Mouse (Mus musculus) brain, embryonic 18.5 days (tissue): ENCODE data around the gene Fign.

Experiments
- DNase-seq: peaks from one replicate; pipeline ENCODE4 v3.0.0-alpha.2; 2012; ENCODE audit warnings: low read depth, low spot score

Gene Fign

DNA sequence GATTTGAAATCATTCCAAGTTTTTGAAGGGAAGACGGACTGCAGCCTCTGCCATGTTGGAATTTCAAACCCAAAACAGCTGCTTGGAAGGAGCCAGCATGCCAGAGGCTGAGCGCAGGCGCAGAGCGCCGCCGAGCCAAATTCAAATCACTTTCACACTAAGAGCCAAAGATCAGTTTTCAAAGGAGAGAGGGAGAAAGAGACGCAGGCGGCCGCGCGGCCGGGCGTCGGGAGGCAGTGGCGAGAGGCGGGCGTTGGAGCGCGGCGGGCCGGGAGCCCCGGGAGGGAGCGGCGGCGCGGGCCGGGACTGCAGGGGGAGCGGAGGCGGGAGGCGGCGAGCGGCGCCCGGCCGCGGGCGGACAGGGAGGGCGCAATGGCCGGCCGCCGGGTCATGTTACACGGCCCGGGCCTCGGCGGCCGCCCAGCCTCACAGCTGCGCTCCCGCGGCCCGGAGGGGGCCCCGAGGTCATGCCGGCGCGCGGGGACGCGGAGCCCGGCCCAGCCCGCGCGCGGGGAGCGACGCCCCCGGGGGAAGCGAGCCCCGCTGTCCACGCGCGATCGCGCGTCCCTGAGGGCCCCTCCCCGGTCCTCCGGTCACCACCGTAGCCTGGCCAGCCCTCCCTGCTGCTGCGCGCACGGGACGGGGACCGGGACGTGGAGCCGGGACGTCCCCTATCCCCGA lies at the start of gene Fign:
Gene Fign, minus strand, starts transcription at position 102 of the 681 bp plus-strand sequence.
- DNase-seq, result no peak

DNA sequence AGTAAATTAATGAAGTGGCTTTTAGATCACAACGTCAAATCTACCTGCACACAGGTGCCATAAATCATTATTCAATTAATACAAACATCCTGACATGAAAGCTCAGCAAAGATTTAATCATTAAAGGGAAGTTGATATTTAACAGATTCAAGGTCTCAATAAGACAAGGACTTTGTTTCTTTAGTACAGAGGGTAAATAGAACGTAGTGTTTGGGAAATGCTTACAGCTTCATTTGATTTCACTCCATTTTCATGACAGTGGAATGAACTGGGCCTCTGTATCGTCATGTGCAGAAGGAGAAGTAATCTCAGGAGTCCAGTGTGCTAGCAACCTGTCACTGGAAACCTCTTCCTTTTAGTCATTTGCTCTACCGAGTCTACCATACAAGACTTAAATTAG lies 35.8 kb upstream of the Fign start:
- no peak for DNase-seq

DNA sequence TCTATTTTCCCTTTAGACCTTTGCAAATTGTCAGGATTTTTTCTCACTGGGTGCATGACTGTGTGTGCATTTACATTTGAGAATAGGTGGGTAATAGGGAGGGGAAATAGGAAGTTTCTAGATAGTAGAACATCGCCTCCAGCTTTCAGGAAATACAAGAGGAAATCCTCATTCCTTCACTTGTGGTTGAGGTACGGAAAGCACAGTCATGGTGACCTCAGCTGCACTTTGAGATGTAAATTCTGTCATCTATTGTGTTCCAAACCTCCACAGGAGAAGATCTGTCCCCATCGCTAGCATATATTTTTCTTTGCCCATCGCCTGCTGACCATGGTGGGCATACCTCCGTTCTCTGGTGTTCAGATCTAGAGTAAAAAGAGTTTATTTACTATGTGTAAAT lies 22.7 kb upstream of the Fign start:
- DNase-seq, result no peak

DNA sequence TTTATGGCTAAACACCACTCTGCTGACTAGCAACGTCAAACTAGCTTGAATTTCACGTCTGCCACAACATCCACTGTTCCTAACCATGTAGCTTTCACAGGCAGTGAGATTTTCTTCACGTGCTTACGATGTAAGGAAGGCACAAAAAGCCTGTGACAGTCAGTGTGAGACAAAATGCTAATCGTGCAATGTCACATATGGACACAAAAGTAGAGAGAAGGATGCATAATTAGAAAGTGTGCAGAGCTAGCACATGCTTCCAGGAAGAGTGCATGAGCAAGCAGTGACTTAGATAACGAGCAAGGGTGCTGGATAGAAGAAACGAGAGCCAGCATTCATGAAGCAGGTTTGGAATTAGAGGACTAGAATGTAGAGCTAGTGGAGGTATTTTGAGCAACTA lies 18.8 kb upstream of the Fign start:
- DNase-seq, result no peak

DNA sequence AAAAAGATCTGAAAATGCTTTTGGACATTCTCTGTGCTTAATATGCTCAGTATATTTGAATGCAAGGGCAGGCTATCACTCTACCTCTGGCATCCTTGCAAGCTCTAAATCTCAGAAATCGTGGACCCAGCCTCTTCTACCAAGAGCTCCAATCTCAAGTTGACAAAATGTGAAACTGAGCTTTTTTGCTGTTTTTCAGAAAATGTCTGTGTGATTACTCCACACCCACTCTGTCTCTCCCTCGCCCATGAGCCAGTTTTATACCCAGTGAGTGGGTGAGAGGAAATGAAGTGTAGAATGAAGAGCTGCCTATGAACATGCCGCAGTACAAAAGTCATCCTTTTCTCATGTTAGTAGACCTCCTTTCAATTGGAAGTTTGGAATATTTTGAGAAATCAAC lies 13.3 kb upstream of the Fign start:
- no peak for DNase-seq

DNA sequence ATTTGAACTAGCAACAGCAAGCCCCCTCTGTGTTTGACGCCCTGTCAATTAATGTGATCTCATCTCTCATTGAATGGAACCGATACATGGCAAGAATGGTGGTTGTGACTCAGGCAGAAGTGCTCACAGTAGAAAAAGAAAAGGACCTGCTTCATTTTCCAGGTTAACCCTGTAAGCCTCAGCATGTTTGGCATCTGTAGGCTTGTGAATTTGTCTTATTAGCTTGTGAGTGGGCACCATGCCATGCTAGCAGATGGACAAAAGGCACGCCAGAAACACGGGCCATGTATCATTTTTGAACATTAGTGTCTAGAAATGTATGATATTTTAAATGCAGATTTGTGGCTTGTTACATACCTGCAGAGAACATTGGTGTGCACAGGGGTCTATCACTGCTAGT lies 12.0 kb upstream of the Fign start:
- DNase-seq, result no peak

DNA sequence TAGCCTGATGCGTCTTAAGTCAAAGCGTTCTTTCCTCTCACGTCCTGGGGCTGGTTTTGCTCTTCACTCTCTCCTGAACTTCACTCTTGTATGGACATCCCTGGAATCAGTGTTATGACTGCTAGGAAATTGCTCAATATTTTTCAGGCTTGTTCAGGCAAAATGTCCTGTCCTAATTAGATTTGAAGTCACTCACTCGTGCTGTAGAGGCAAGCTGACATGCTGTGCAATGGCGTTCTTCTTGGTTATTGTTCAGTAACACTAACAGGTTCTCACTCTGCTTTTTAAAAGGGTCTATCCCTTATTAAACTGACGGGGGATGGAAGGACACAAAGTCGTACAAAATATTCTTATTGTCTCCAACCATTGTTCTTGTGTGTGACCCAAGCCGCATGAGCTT lies 10.2 kb upstream of the Fign start:
- DNase-seq, result no peak

DNA sequence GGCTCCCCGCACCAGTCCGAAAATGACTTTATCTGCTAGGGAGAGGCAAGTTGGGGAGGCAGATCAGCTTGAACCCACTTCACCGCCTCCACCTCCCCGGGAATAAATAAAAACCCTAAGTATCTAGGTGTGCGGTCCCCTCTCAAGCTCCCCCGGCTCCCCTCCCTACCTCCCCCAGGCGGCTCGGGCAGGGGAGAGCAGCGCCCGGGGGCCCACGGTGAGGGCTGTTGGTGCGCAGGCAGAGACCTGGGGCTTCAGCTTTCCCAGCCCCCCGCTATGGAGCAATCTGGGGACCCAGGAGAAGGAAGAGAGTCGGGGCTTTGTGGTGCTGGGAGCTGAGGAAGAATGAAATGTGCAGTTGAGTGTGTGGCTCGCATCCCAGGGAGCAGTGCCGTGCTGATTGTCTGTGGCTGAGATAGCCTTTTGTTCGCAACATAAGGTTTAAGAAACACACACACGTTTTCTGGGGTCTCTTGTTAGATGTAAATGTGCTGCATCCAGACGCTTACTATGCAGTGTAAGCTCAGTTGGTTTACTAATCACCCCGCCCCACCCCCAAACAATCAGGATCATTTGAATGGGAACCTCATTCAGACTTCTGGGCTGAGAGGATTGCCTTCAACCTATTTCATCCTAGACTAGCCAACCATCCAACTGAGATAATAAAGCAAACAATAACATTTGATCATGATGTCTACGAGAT lies 931 bp upstream of the Fign start:
- DNase-seq, result no peak

DNA sequence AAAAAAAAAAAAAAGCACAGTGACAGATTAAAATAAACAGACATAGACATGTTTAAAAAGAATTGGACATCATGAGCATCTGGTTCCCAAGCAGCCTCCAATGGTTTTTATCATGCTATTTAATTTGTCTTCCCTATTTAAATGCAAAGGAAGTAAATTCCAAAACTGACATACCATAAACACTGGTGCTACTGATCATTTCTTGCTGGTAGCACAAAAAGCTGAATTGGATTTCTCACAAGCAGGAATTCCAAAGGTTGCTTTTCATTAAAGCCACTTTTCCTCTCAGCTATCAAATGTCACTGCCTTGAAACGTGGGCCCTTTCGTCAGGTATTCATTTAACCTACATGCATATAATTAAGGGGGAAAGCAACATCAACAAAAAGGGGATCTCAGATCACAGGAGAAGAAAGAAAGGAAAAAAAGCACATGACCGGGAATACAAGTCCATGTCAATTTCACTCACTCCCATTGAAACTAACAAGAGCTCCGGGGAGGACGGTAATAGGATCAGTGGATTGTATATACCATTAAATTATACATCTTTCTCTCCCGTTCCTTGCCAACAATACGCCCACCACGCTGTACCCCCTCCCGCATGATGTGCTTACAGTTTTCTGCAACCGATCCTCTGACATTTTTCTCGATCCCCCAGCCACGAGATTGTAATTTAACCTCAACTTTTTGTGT lies 972 bp downstream of the Fign start:
- no peak for DNase-seq

DNA sequence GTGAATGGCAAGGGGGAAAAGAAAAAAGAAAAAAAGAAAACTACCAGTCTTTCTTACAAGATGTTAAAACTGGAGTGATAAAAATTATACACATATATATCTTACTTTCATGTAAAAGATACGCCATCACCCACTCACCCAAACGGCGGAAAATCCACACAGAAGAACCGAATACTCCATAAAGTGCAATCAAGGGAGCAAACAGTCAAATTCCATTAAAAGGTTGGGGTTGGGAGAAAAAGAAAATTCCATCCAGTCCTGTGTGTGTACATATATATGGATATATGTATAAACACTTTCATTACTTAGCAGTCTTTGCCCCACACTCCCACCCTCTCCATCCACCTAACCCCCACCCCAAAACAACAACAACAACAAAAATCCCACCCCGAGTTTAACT lies 1.7 kb downstream of the Fign start:
- DNase-seq, result no peak

DNA sequence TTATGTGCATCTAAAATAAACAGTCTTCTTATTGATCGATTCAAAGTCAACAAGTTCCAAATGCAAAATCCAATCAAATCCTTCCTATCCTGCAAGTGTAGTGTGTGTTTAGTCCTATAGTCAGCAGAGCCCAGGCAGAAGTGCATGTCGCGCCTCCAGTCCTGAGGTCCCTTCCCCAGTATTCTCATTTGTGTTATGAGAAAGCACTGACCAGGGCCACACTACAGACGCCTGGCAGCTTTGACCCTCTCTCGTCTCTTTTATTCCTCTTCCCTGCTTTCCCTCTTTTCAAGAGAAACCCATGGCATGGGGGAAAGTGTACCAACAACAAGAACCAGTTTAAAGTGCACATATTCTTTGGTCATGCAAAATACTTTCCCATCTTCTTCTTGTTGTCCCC lies 2.3 kb downstream of the Fign start:
- DNase-seq, result no peak

DNA sequence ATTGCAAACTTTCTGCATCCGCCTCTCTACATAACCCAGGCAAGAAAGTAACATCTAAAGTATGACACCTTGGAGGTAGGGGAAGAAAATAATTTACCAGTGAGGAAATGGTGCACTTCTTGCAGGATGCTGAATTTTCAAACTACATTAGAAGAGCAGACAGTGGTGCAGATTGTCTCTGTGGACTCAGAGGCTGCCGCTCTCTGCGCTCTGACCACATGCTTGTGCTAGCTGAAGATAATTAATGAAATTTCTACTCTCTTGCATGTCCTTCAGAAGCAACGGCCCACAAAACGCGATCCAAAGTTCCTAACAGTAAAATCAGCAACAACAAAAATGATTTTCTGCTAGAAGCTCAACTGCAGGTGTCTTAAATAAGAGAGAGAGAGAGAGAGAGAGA lies 4.8 kb downstream of the Fign start:
- no peak for DNase-seq

DNA sequence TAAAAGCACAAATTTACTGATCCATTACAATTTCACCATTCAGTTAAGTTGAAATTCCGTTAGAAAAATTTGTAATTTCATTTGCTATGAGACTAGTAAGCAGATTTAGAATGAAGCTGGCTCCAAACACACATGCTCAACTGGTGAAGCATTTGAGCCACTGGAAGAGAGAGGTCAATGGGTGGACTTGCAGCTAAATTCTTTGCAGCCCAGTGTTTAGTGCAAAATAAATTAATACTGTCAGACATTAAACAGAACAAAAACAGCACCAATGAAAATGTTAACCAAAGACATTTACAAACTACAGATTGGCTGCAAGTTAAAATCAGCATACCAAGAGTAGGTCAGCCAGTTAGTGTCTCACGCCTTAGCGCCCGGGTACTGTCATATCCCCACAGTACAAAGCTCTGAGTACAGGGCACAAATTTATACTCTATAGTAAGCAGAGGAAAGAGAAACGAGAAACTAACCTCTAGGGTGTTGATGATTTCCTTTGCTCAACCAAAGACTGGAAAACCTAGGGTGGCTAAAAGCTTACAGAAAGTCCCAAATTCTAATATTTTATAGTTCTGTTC lies 13.9 kb downstream of the Fign start:
- no peak for DNase-seq

DNA sequence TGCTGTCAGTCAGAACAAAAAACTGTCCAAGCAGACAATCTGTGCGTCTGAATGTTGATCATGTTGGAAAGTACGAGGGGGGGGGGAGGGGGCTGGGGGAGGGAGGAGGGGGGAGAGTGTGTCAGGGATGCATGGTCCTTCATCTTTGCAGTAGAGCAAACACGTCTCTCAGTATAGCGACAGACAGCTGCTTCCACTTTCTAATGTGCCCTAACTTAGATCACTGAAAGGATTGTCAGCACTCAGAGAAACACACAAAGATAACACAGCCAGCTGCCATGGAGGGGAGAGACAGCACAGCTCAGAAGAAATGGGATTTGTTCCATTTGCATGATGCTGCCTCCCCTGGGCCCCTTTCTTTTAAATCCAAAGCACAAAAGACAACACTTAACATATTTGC lies 18.1 kb downstream of the Fign start:
- DNase-seq, result no peak

DNA sequence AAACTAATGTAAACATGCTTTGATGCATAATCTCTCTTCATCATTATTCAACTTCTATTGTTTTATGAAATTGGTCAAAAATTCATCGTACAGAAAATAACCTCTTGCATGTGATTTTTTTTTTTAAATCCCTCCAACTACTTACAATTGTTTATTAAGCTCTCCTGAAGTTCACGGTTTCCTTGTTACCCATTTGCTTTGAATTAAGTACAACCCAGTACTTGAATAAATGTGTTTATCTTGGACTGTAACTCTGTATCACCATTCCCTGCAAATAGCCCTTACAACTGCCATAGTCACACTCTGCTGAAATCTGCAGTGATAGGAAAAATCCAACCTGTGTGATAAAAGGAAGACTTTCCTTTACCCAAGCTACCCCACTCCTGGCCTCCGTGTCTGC lies 19.3 kb downstream of the Fign start:
- DNase-seq, result no peak

DNA sequence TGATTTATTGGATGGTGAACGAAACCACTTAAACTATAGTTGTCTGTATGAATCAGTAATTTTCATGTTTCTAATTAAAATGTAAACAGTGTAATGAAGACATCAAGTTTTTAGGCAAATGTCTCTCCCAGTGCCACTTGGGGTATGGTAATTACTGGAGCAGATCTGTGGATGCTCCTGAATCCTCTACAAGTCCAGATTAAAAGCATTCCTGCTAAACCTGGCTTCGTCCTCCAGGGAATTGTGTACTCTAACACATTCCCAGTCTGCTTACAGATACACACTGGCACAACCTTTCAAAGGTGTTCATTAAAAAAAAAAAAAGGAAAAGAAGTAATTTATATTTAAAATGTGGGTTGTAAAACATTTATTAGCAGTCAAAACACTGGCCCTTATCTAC lies 20.0 kb downstream of the Fign start:
- no peak for DNase-seq

DNA sequence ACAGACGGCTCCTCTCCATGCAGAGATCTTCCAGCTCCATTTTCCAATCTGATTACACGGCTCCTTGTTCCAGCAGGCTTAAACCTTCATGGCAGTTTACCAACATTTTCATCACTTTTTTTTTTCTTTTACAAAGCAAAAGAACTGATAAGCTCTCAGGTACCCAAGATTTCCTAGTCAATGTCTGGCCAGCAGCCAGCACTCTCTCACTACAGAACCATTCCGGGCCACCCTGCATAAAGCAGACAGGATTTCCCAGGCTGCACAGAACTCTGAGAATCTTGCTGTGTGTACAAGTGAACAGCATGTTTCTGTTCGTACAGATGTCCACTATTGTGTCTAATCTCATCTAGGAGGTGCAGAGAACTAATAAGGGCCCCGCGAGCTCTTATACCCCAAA lies 22.0 kb downstream of the Fign start:
- no peak for DNase-seq

DNA sequence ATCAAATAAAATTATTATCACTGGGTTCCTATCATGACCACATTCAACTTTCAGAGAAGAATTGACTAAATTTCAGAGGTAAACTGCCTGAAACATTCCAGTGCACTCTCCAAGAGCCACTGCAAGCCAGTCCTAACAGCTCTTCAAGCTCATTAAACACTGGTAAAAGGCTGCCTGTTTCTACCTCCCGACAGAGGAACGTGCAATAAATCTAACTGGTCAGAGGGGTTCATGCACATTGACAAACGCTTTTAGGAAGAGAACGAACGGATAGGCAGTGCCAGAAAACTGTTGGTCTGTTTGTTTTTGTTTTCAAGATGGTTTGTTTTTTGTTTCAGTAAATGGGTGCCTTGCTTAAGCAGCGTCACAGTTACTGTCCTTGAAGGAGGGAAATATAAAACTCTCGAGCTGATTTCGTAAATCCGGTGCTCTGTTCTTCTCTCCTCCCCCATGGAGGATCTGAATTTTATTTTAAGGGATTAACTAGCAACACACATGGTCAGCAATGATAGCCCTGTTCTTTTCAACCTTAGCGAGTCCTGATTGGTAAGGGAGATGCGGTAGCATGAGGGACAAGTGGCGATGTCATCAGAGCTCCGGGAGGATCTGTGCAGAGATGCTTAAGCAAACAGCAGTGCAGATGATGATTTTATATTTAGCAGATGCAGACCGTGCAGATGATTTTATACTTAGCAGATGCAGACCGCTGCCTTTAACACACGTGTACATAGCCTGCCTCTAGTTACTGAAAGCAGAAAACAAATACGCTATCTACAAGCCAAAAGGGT lies 23.0 kb downstream of the Fign start:
- DNase-seq, result no peak

DNA sequence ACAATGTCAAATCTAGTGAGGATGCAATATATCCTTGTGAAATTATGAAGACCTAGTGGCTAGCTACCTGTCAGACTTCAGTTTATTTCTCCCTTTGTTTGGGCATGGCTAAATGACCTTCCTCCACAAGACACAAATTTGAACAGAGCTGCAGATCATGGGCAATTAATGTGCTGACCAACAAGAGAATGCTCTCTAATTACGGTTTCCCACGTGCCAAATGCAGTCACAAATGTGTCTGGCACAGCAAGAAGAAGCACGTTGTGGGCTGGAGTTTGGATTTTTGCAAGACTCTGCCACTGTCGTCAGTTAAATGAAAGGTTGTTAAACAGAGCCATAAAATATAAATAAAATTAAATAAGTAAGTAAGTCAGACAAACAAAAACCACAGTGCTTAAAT lies 25.7 kb downstream of the Fign start:
- no peak for DNase-seq

DNA sequence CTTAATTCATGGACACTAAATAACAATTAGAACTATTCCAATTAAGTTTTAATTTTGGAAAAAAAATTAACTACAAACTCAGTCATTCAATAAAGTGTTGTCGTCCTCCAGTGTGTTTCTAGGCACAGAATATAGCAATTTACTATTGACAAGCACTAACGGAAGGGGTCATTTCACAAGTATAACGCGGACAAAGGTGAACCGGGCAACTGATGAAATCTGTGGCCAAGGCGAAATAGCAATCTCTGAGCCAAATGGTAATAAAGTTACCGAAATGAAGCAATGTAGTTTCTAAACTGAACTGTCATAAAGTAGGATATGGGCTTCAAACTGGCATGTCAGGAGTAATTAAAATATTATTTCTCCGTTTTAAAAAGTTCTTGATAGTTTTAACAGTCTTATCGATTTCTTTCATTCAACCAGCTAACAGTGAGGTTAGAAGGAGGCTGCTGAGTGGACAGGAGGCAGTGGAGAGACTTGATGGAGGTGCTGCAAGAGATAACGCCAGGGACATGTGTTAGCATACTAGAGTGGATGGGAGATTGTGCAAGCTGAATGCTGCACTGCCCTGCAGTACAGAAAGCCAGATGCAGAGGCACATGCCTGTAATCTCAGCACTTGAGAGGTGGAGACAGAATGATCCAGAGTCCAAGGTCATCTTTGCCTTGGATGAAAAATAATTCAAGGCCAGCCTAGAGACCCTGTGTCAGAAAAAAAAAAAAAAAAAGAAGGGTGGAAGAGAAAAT lies 27.7 kb downstream of the Fign start:
- DNase-seq, result no peak

DNA sequence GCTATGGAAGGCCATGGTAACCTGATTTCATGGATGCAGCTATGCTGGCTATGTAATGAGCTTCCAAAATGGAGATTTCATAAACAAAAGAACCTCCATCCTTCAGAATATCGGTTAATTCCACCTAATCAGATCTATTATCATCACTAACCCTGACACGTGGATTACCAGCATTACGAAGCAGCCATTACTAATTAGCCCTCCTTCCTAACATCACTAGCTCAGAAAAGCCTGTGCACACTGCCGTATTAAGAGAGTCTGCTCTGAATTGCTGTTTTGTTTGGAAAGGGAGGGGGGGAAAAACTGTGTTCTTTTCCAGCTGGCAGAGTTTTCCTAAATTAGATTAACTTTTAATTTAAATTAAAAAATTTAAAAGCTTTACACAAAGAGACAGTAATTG lies 32.3 kb downstream of the Fign start:
- no peak for DNase-seq
